Mouse (Mus musculus) kidney, embryonic 14.5 days (tissue): ENCODE results near the gene Srsf1. TPM values are rescaled to one million over a fixed set of nuclear protein-coding genes. Genes with fewer than 3 reads are reported as not detected.

ENCODE experiments used
- ATAC-seq: fragments of 200-750 bp; cut with Nextera tagmentation; 2 replicates; pipeline ENCODE4 v1.8.0; 2017; ENCODE audit warnings: moderate number of reproducible peaks, mild to moderate bottlenecking, moderate TSS enrichment, moderate library complexity; ENCODE audit not compliant: low FRiP score, low TSS enrichment
- H3K27ac ChIP-seq: fragments of 300-500 bp; sonication (generic); 2 replicates; pipeline ENCODE4 v1.5.1; 2014; ENCODE audit warnings: low read depth, mild to moderate bottlenecking, low read length, moderate library complexity, mixed read lengths
- H3K27me3 ChIP-seq: fragments of 300-500 bp; sonication (generic); 2 replicates; pipeline ENCODE4 v1.6.1; 2014; ENCODE audit warnings: mild to moderate bottlenecking, low read length; ENCODE audit not compliant: control insufficient read depth, insufficient read depth
- H3K36me3 ChIP-seq: fragments of 300-500 bp; sonication (generic); 2 replicates; pipeline ENCODE4 v1.6.1; 2014; ENCODE audit warnings: low read length, mixed read lengths; ENCODE audit not compliant: control insufficient read depth, insufficient read depth
- H3K4me1 ChIP-seq: fragments of 300-500 bp; sonication (generic); 2 replicates; pipeline ENCODE4 v1.6.1; 2014; ENCODE audit warnings: low read length, mixed read lengths; ENCODE audit not compliant: control insufficient read depth, insufficient read depth
- H3K4me2 ChIP-seq: fragments of 300-500 bp; sonication (generic); replicated peaks from 2 replicates; pipeline ENCODE4 v1.6.1; 2014; ENCODE audit warnings: low read depth, mild to moderate bottlenecking, low read length
- H3K4me3 ChIP-seq: fragments of 300-500 bp; sonication (generic); 2 replicates; pipeline ENCODE4 v1.5.1; 2014; ENCODE audit warnings: mild to moderate bottlenecking, low read length
- H3K9ac ChIP-seq: fragments of 300-500 bp; sonication (generic); 2 replicates; pipeline ENCODE4 v1.6.1; 2014; ENCODE audit warnings: low read depth, mild to moderate bottlenecking, low read length, moderate library complexity
- H3K9me3 ChIP-seq: fragments of 300-500 bp; sonication (generic); 2 replicates; pipeline ENCODE4 v1.6.1; 2016; ENCODE audit warnings: low read length; ENCODE audit not compliant: control insufficient read depth
- WGBS: fragments of 180-500 bp; shearing (Covaris S2); extraction: QIAGEN DNeasy Blood & Tissue Kit; methylation state at CpG from one replicate; pipeline ENCODE4 v1.1.7; 2014; 5-methylcytosine and 5-hydroxymethylcytosine counted together
- polyA plus RNA-seq: library from polyadenylated mRNA; unstranded; fragments of >200 nt; fragmentation: Nextera tagmentation; extraction: Ambion mirVana; gene quantifications from 2 replicates; pipeline ENCODE4 v1.2.1, GENCODE M21; 2014

Srsf1 gene
- polyA plus RNA-seq, 1 experiment from 2014 or later = 432 TPM

GRCm38 (mm10) chr11:88098021-88098729 lies 51.0 kb downstream of the Srsf1 start, which contains the start of gene Cuedc1:
Gene Cuedc1 (plus strand): TSS chr11:88098058.
- Histone ChIP-seq H3K4me1 (peaks cover 23% of the 10 kb centered on the region), H3K9ac (peak within 1 kb of the TSS; percentile 85), H3K36me3 (no peaks in the 10 kb centered on the region), H3K9me3 (no peaks in the 10 kb centered on the region), H3K4me2 (peak within 1 kb of the TSS; percentile 89), H3K4me3 (peak within 1 kb of the TSS; percentile 53), H3K27ac (peak within 1 kb of the TSS; percentile 52; the same call in 1 of the 2 replicates), H3K27me3 (no peaks in the 10 kb centered on the region; the same call in 1 of the 2 replicates)
- ATAC-seq = no peak
- WGBS = 26% methylated on average over 17 of the region's 17 CpGs

- Histone ChIP-seq H3K4me2 (peak overlapping the region; percentile 89), H3K4me3 (peak overlapping the region; percentile 53), H3K4me1 (peaks cover 23% of the 10 kb centered on the region), H3K27me3 (no peaks in the 10 kb centered on the region; the same call in 1 of the 2 replicates), H3K27ac (peak overlapping the region; percentile 95), H3K36me3 (no peaks in the 10 kb centered on the region), H3K9ac (peak overlapping the region; percentile 85), H3K9me3 (no peaks in the 10 kb centered on the region)
- WGBS = 1% methylated on average over 60 of the region's 95 CpGs
- ATAC-seq = peak; percentile 63
Measured at GRCm38 (mm10) chr11:88098787-88099598, 51.8 kb downstream of the Srsf1 start.

GRCm38 (mm10) chr11:88099599-88100023 lies 52.4 kb downstream of the Srsf1 start:
- H3K9ac ChIP-seq = peak overlapping the region; percentile 85
- peaks cover 23% of the 10 kb centered on the region for H3K4me1 ChIP-seq
- no peaks in the 10 kb centered on the region; the same call in 1 of the 2 replicates for H3K27me3 ChIP-seq
- H3K4me2 ChIP-seq = peak overlapping the region; percentile 89
- no peaks in the 10 kb centered on the region for H3K9me3 ChIP-seq
- H3K4me3 ChIP-seq = peak overlapping the region; percentile 53
- under 1% methylated on average over 36 of the region's 38 CpGs for WGBS
- ATAC-seq = peak; percentile 66
- no peaks in the 10 kb centered on the region for H3K36me3 ChIP-seq
- H3K27ac ChIP-seq = peak overlapping the region; percentile 95

DNA sequence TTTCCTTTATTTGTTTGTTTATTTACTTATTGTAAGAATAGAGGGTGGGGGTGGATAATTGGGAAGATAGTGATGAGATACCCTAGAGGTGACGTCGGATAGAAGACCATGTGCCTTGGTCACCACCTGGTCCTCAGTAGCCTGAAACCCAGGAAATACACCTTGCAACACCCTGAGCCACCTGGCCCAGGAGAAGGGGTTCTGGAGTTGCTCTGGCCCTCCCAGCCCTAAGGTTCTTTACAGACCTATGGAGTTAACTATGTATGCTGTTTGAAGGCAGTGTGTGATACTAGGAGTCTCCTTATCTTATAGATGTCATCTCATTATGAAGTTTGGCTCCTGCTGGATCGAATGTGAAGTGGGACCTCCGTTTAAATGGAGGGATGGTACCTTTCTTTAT lies 53.0 kb downstream of the Srsf1 start:
- Histone ChIP-seq H3K9ac (no peak overlapping the region), H3K4me3 (peak overlapping the region; percentile 53; the same call in 1 of the 2 replicates), H3K36me3 (no peaks in the 10 kb centered on the region), H3K4me2 (peak overlapping the region; percentile 89), H3K27ac (no peak overlapping the region), H3K9me3 (no peaks in the 10 kb centered on the region), H3K4me1 (peaks cover 23% of the 10 kb centered on the region), H3K27me3 (no peaks in the 10 kb centered on the region; the same call in 1 of the 2 replicates)
- ATAC-seq = no peak
- 33% methylated on average over 4 of the region's 4 CpGs for WGBS

Other genes with a start within 250 kb of the Srsf1 start
- gene Lpo, start 219.1 kb upstream of the Srsf1 start, polyA plus RNA-seq = 0.10 TPM in 1 of 2 replicates, not detected in the other
- 10.0 and 15.6 TPM in 2 replicates for gene Mks1, start 194.2 kb upstream of the Srsf1 start, polyA plus RNA-seq
- 0.07 and 0.08 TPM in 2 replicates for gene Epx, start 171.8 kb upstream of the Srsf1 start, polyA plus RNA-seq
- gene Olfr462, start 155.1 kb upstream of the Srsf1 start, polyA plus RNA-seq = not detected in 2 replicates
- not detected in 2 replicates for gene Olfr463, start 150.0 kb upstream of the Srsf1 start, polyA plus RNA-seq
- not detected in 2 replicates for gene Olfr464, start 126.4 kb upstream of the Srsf1 start, polyA plus RNA-seq
- 18.7 and 23.6 TPM in 2 replicates for gene Dynll2, start 59.8 kb upstream of the Srsf1 start, polyA plus RNA-seq
- gene Vezf1, start 20.9 kb downstream of the Srsf1 start, polyA plus RNA-seq = 39.4 and 50.7 TPM in 2 replicates
- 13.2 and 17.0 TPM in 2 replicates for gene Cuedc1, start 50.7 kb downstream of the Srsf1 start, polyA plus RNA-seq
- 62.3 and 63.6 TPM in 2 replicates for gene Mrps23, start 157.0 kb downstream of the Srsf1 start, polyA plus RNA-seq
- gene Ccdc182, start 246.7 kb downstream of the Srsf1 start, polyA plus RNA-seq = 3.0 and 3.1 TPM in 2 replicates